Mouse (Mus musculus) layer of hippocampus, adult 9-10 months (tissue): Measurements from ENCODE around the gene E130114P18Rik.

Experiments used
- DNase-seq: peaks from one replicate; pipeline ENCODE4 v3.0.0; 2022; ENCODE audit warnings: low spot score

E130114P18Rik gene

DNA sequence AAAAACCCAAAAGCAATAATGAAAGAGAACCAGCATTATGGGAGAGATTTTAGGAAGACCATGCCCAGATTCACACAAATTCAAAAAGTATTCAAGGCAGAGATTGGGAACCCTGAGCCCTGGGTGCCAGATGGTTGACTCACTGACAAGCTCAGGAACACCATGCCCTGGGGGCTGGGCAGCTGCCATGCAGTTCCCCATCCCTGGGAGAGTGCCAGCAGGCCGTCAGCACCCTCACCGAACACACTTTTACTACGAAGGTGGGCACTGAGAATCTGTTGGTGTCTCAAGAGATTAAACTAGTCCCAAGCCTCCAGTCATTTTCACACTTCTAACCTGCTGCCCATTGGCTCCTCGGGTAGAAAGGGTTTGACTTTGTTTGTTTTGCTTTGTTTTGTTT, 175.3 kb downstream of the E130114P18Rik start:
- no peak for DNase-seq

DNA sequence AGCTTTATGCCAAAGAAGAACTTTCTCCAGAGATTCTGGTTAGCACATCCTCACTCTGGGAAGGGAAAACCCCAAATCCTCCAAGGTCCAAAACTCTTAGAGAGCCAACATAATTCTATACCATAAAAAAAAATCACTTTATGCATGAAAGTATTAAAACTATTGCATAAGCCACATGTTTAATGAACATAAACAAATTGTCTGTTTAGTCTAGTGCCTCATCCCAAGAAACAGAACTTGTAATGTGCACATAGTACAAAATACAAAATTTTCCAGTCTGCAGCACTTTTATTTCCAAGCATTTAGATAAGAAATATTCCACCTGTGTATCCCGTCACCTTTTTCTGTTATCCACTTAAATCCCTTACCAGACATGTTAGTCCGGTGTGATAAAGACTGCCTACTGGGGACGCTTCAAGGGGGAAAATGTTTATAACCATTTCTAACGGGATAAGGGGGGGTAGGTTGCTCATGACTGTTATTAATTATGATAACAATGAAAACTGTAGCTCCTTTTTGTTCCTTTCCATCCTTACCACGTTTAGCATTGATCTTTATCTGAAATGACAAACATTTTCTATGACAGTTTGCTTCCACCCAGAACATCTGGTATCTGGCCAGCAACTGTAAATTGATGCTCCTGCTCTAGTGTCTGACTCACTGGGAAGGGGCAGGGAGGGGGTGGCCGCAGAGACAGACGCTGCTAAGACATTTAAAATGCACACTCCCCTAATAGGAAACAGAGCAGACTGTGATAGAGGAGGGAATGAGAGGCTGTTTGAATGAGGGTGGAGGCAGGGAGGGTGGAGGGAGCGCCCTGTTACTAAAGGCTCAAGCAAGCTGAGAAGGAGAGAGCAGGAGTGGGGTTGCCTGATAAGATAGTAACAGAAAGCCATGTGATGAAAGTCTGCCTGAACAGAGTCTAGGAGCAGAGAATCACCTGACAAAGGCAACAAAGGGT, 176.7 kb downstream of the E130114P18Rik start:
- no peak for DNase-seq

DNA sequence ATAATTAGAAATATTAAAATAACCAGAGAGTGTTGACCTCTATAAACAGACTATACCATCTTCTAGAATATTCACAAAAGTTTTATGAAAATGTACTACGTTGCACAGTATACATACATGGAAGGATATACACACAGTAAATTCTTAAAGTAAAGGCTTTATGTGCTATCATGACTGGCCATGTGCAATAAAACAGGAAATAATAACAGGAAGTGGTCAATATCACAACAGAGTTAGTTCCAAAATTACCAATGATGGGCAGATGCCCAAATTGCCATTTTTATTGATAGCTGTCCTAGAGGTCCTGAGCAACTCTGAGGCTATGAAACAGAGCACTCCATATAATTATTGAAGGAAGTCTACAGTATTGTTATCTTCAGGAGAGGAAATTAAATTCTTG, 180.4 kb downstream of the E130114P18Rik start:
- no peak for DNase-seq

GRCm38 (mm10) chr4:97596348-97596747, 181.5 kb downstream of the E130114P18Rik start:
- DNase-seq = no peak

DNA sequence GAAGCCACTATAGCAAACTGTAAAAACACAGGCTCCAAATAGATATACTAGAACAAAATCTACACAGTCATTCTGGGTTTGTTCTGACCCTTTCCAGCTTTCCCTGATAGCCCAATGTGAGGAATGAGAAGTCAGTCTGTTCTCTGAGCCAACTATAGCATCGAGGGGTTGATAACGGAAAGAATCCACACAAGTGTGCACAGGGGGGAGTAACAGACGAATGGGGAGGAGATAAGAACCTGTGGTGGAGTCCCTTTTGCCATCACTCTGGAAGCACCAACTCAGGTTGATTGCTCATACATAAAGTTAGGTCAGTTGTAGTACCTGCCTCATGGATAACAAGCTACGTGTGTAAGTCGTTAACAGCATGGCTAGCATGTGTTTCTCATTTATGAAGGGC, 184.0 kb downstream of the E130114P18Rik start:
- DNase-seq = no peak

DNA sequence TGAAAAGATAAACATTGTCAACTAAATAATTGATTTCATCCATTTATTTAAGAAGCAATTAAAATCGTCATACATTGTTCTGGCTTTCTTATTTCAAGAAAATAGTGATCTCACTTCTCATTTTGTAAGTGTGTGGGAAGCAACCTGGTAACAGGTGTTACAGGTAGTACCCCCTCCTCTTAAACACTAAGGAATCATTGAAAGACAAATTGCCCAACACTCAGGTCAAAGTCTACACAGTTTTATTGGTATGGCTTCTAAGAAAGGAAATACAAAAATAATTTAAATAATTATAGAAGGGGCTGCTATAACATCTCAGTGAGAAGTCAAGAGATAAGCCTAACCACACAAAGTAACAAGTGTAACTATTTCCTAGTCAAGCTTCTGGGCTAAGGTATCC, 188.1 kb downstream of the E130114P18Rik start:
- no peak for DNase-seq

- DNase-seq = no peak
Observed at GRCm38 (mm10) chr4:97587412-97588010, 190.4 kb downstream of the E130114P18Rik start.

GRCm38 (mm10) chr4:97585170-97585569, 192.7 kb downstream of the E130114P18Rik start:
- DNase-seq = no peak

GRCm38 (mm10) chr4:97584445-97585130, 193.3 kb downstream of the E130114P18Rik start:
- no peak for DNase-seq

DNA sequence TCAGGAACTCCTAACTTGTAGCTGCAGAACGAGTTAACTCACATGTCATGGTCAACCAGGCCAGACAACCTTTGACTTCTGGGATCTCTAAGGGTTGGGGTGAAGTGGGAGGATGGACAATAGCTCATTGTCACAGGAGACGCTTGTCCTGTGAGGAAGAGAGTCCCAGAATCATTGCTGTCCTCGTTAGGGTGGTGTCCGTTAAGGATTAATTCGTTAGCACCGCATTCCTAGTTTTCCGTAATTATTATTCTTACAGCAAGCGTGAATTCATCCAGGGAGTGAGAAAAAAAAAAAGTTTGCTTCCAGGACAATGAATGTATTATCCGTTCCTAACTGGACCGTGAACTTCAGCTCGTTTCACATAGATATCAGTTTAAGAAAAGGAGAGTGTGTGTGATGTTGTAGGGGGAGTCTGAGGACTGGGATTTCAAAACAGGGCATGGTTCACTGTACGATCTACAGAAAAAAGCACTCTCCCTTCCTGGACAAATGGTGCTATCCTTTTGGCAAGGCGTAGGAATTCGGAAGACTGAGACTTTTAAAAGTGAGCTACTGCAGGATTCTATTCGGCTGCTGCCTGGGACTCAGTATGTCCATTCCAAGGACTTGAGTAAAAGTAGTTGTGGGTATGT, 195.0 kb downstream of the E130114P18Rik start:
- no peak for DNase-seq

DNA sequence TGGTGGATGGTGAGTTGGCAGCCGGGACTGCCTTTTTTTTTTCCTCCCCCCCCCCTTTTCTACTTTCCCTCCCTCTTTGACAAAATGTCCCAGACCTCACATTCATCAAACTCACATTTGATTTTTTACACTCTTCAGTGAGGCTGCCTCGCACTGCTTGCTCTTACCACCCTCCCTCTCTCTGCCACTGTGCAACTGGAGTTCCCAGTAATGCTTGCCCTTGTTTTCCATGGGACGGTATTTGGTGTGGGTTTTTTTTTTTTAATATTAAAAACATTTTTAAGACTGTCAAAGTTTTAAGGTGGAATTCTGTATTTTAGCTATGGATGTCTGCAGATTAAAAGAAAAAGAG, 195.8 kb downstream of the E130114P18Rik start:
- no peak for DNase-seq

GRCm38 (mm10) chr4:97581314-97582063, 196.4 kb downstream of the E130114P18Rik start:
- no peak for DNase-seq

DNA sequence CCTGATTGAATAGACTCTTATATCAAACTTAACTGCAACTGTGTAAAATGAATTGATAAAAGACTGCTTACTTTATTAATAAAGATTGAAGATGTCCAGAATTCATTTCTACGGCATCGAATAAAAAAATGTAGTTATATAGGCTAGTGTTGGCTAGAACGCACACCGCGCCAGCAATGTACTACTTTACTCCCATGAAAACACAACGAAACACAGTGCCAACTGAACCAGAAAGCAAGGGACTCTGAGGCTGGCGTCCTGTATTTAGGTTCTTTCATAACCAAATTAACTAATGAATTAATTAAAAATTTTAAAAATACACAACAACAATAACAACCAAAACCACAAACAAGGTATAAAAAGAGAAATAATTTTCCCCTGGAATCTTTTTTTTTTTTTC, 197.0 kb downstream of the E130114P18Rik start:
- DNase-seq = no peak

- no peak for DNase-seq
Observed at GRCm38 (mm10) chr4:97578571-97579165, 199.2 kb downstream of the E130114P18Rik start.

GRCm38 (mm10) chr4:97577431-97577830, 200.4 kb downstream of the E130114P18Rik start:
- no peak for DNase-seq

GRCm38 (mm10) chr4:97575447-97575846, 202.4 kb downstream of the E130114P18Rik start:
- DNase-seq = no peak

- no peak for DNase-seq
Observed at GRCm38 (mm10) chr4:97569320-97569719, 208.6 kb downstream of the E130114P18Rik start.

- DNase-seq = peak; percentile 18
Observed at GRCm38 (mm10) chr4:97564656-97565055, 213.2 kb downstream of the E130114P18Rik start.

GRCm38 (mm10) chr4:97564199-97564598, 213.7 kb downstream of the E130114P18Rik start:
- DNase-seq = no peak

GRCm38 (mm10) chr4:97557585-97557984, 220.3 kb downstream of the E130114P18Rik start:
- no peak for DNase-seq

GRCm38 (mm10) chr4:97544016-97544415, 233.9 kb downstream of the E130114P18Rik start:
- no peak for DNase-seq
